Mouse (Mus musculus): ENCODE measurements around the gene Hnrnph2.

DNA sequence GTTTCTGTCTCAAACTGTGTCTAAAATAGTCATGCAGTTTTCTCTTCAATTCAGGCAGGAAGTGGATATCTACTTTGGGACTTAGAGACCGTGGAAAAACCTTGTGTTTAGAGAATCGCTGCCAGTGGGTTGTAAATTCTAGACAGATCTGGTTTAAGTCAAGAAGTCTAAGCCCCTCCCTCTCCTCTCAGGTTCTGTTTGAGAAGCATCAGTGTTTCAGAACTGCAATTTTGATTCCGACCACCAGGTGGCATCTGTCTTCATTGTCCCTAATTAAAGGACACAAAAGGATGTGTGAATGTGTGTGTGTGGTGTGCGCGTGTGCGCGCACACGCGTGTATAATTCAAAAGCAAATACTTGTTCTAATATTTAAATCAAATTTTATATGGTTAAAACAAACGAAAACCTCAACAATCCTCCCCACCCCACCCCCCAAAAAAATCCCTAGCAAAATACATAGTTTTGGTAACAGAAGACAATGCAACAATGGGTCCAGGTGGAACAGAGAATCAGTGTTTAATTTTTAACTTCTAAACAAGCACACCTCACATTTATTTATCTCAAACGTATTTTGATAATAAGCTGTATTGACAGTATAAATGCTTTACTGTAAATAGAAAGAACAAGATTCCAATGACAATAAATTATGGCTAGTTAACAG, 47.2 kb downstream of the Hnrnph2 start:
- TF ChIP-seq CTCF (IDR thresholded peaks at IDR 0.05; ENCODE audit: low read depth) (peak; percentile 72), EP300 (IDR thresholded peaks at IDR 0.05; ENCODE audit: low read depth) (no peak)
